Mouse (Mus musculus): Measurements from ENCODE around the gene Snx29. TPM values are rescaled to one million over a fixed set of nuclear protein-coding genes. Genes with fewer than 3 reads are reported as not detected.

Snx29 gene
- polyA plus RNA-seq, 1 experiment from 2014 or later, result 12.5 TPM

DNA sequence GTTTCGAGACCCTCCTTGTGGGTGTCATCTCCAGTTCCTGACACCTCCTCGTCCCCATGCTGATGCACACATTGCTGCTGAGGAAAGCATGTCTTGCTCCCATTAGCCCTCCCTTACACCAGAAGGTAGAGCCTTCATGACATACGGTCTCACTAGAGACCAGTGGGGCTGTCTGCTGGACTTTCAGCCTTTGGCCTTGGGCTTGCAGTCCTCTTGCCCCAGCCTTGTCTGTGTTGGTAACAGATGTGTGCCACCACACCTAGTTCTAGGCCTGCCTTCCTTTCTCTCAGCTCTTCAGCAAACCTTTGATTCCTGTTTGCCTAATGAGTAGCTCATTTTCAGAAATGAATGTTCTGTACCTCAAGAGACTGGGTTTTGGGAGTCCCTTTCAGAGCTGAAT, 45.7 kb downstream of the Snx29 start:
- WGBS, result 90% methylated on average over 3 of the region's 3 CpGs
- Histone ChIP-seq H3K27me3 (ENCODE audit: control insufficient read depth, insufficient read depth, low read length) (no peaks in the 10 kb centered on the region), H3K36me3 (ENCODE audit: control insufficient read depth, insufficient read depth, low read length) (no peaks in the 10 kb centered on the region), H3K4me2 (ENCODE audit: low read depth, low read length, severe bottlenecking) (no peak overlapping the region), H3K9ac (ENCODE audit: low read length) (no peak overlapping the region), H3K27ac (ENCODE audit: low read depth, low read length) (no peak overlapping the region), H3K4me1 (replicated peaks; ENCODE audit: control insufficient read depth, insufficient read depth, low read length) (peaks cover 3% of the 10 kb centered on the region; the same call in 1 of the 2 replicates), H3K4me3 (ENCODE audit: low read depth, low read length) (no peak overlapping the region), H3K9me3 (ENCODE audit: control insufficient read depth, low read length) (no peaks in the 10 kb centered on the region)
- DNase-seq (ENCODE audit: low spot score) (no peak), ATAC-seq (replicated peaks; ENCODE audit: low FRiP score) (no peak)

DNA sequence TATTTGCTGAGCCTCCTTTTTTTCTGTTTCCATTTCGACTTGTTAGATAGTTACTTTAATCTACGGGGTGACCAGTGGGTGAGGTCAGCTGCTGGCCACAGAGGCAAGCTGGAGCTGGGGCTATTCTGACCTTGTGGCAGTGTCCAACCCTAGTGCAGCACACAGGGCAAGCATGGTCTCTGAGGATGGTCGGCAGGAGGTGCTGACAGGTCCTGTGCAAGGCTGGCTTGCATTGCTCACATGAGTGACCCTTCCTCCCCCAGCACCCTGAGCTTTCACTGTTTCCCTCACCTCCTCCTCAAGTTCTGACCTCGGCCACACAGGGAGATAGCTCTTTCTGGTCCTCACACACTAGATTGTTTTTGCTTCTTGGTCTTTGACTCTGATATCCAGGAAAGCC, 46.5 kb downstream of the Snx29 start:
- no peaks in the 10 kb centered on the region for H3K9me3 ChIP-seq (ENCODE audit: control insufficient read depth, low read length)
- H3K27me3 ChIP-seq (ENCODE audit: control insufficient read depth, insufficient read depth, low read length), result no peaks in the 10 kb centered on the region
- no peaks in the 10 kb centered on the region for H3K36me3 ChIP-seq (ENCODE audit: control insufficient read depth, insufficient read depth, low read length)
- no peak overlapping the region for H3K9ac ChIP-seq (ENCODE audit: low read length)
- no peak overlapping the region for H3K4me3 ChIP-seq (ENCODE audit: low read depth, low read length)
- ATAC-seq (replicated peaks; ENCODE audit: low FRiP score) (no peak), DNase-seq (ENCODE audit: low spot score) (no peak)
- WGBS, result 53% methylated on average over 4 of the region's 4 CpGs
- peaks cover 3% of the 10 kb centered on the region; the same call in 1 of the 2 replicates for H3K4me1 ChIP-seq (replicated peaks; ENCODE audit: control insufficient read depth, insufficient read depth, low read length)
- H3K4me2 ChIP-seq (ENCODE audit: low read depth, low read length, severe bottlenecking), result no peak overlapping the region
- H3K27ac ChIP-seq (ENCODE audit: low read depth, low read length), result no peak overlapping the region

DNA sequence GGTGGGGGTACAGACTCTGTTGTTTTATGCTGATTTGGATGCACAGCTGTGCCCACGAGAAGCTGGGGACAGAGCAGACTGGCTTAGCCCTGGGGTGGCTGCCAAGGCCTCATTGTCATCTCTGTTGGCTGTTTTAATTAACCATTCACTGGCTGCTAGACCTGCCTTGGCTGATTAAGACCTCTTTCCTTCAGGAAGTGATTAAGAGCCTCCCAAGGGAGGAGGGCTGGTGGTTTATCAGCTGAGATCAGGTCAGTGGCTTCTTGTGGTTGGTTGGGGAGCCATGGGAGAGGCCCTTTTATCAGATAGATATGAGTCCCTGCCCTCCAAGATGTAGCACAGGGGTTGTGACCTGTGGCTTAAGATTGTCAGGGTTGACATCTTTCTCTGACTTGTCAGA, 46.9 kb downstream of the Snx29 start:
- Histone ChIP-seq H3K4me3 (ENCODE audit: low read depth, low read length) (no peak overlapping the region), H3K4me2 (ENCODE audit: low read depth, low read length, severe bottlenecking) (no peak overlapping the region), H3K36me3 (ENCODE audit: control insufficient read depth, insufficient read depth, low read length) (no peaks in the 10 kb centered on the region), H3K27me3 (ENCODE audit: control insufficient read depth, insufficient read depth, low read length) (no peaks in the 10 kb centered on the region), H3K4me1 (replicated peaks; ENCODE audit: control insufficient read depth, insufficient read depth, low read length) (peaks cover 3% of the 10 kb centered on the region; the same call in 1 of the 2 replicates), H3K9ac (ENCODE audit: low read length) (no peak overlapping the region), H3K9me3 (ENCODE audit: control insufficient read depth, low read length) (no peaks in the 10 kb centered on the region), H3K27ac (ENCODE audit: low read depth, low read length) (no peak overlapping the region)
- 0% methylated on average over 1 of the region's 1 CpGs for WGBS
- DNase-seq (ENCODE audit: low spot score) (no peak), ATAC-seq (replicated peaks; ENCODE audit: low FRiP score) (0 out of 2 replicates have a peak, but pooled peaks have one; percentile 15)

DNA sequence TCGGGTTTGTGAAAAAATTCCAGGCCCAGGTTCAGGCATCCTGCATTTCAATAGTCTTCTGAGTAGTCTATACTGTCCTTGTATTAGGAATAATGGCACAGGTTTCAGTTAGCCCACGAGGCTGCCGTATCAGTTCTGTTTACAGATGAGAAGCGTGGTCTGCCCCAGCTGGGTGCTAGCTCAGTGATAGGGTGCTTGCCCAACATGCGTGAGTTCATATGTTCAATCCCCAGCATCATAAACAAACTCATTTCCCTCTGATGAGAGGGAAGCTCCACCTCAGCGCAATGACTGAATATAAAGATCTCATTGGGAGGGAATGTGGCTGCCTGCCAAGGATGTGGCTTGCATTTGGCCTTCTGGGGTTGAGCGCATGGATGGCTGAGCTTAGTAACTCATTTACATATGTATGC, 47.4 kb downstream of the Snx29 start:
- Histone ChIP-seq H3K4me2 (ENCODE audit: low read depth, low read length, severe bottlenecking) (no peak overlapping the region), H3K36me3 (ENCODE audit: control insufficient read depth, insufficient read depth, low read length) (no peaks in the 10 kb centered on the region), H3K9me3 (ENCODE audit: control insufficient read depth, low read length) (no peaks in the 10 kb centered on the region), H3K4me1 (replicated peaks; ENCODE audit: control insufficient read depth, insufficient read depth, low read length) (peaks cover 3% of the 10 kb centered on the region; the same call in 1 of the 2 replicates), H3K9ac (ENCODE audit: low read length) (no peak overlapping the region), H3K4me3 (ENCODE audit: low read depth, low read length) (no peak overlapping the region), H3K27ac (ENCODE audit: low read depth, low read length) (no peak overlapping the region), H3K27me3 (ENCODE audit: control insufficient read depth, insufficient read depth, low read length) (no peaks in the 10 kb centered on the region)
- WGBS, result 76% methylated on average over 7 of the region's 7 CpGs
- ATAC-seq (replicated peaks; ENCODE audit: low FRiP score), result no peak
- no peak for DNase-seq (ENCODE audit: low spot score)

DNA sequence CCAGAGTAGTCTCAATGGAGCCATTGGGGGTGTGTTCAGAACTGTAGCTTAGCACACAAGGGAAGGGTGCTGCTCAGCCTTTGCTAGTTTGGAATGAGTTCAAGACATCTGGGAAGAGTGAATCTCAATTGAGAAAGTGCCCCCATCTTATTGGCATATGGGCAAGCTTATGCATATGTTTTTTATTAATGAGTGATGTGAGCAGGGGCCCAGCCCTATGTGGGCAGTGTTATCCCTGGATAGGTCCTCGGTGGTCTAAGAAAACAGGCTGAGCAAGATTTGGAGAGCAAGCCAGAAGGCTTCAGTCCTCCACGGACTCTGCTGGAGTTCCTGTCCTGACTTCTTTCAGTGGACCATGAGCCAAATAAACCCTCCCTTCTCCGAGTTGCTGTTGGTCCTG, 56.6 kb downstream of the Snx29 start:
- DNase-seq (ENCODE audit: low spot score) (no peak), ATAC-seq (replicated peaks; ENCODE audit: low FRiP score) (no peak)
- Histone ChIP-seq H3K27me3 (ENCODE audit: control insufficient read depth, insufficient read depth, low read length) (no peaks in the 10 kb centered on the region), H3K36me3 (ENCODE audit: control insufficient read depth, insufficient read depth, low read length) (no peaks in the 10 kb centered on the region), H3K9ac (ENCODE audit: low read length) (no peak overlapping the region), H3K4me1 (replicated peaks; ENCODE audit: control insufficient read depth, insufficient read depth, low read length) (no peaks in the 10 kb centered on the region), H3K9me3 (ENCODE audit: control insufficient read depth, low read length) (no peaks in the 10 kb centered on the region), H3K4me3 (ENCODE audit: low read depth, low read length) (no peak overlapping the region), H3K4me2 (ENCODE audit: low read depth, low read length, severe bottlenecking) (no peak overlapping the region), H3K27ac (ENCODE audit: low read depth, low read length) (no peak overlapping the region)
- 82% methylated on average over 3 of the region's 3 CpGs for WGBS

DNA sequence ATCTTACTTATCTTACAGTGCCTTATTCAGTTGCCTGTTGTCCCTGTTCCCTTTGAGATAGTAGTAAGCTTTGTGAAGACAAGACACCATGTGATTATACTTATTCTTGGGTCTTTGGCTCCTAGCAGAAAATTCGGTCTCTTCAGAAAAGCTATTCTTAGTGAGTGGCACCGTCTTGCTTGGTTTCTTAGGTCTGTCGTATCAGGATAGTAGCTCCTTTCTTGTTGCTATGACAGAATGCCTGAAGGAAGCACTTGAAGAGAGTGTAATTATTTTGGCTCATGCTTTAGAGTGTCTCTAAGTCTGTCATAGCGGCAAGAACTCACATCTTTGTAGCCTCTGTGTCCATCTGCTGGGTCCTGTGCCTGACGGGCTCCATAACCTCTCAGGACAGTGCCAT, 57.3 kb downstream of the Snx29 start:
- DNase-seq (ENCODE audit: low spot score) (no peak), ATAC-seq (replicated peaks; ENCODE audit: low FRiP score) (no peak)
- 87% methylated on average over 5 of the region's 5 CpGs for WGBS
- H3K4me3 ChIP-seq (ENCODE audit: low read depth, low read length), result no peak overlapping the region
- no peaks in the 10 kb centered on the region for H3K36me3 ChIP-seq (ENCODE audit: control insufficient read depth, insufficient read depth, low read length)
- H3K9ac ChIP-seq (ENCODE audit: low read length), result no peak overlapping the region
- no peaks in the 10 kb centered on the region for H3K27me3 ChIP-seq (ENCODE audit: control insufficient read depth, insufficient read depth, low read length)
- H3K27ac ChIP-seq (ENCODE audit: low read depth, low read length), result no peak overlapping the region
- H3K4me2 ChIP-seq (ENCODE audit: low read depth, low read length, severe bottlenecking), result no peak overlapping the region
- H3K4me1 ChIP-seq (replicated peaks; ENCODE audit: control insufficient read depth, insufficient read depth, low read length), result no peaks in the 10 kb centered on the region
- H3K9me3 ChIP-seq (ENCODE audit: control insufficient read depth, low read length), result no peaks in the 10 kb centered on the region

DNA sequence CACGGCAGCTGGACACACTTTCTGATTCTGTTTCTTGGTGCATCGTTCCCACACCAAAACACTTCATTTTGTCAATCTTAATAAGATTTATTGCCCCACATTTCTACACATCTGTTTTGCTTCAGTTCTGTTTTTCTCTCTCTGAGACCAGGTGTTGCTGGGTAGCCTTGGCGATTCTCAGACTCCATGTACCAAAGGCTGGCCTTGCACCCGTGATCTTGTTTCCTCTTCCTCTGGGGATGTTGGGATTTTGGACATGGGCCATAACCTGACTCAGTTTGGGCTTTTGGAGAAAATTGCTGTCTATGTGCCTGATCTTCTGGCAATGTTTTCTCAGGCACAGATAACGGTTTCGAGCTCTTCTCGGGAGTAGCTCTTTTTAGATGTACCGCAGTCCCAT, 58.2 kb downstream of the Snx29 start:
- Histone ChIP-seq H3K9ac (ENCODE audit: low read length) (no peak overlapping the region), H3K36me3 (ENCODE audit: control insufficient read depth, insufficient read depth, low read length) (no peaks in the 10 kb centered on the region), H3K4me1 (replicated peaks; ENCODE audit: control insufficient read depth, insufficient read depth, low read length) (no peaks in the 10 kb centered on the region), H3K27me3 (ENCODE audit: control insufficient read depth, insufficient read depth, low read length) (no peaks in the 10 kb centered on the region), H3K4me3 (ENCODE audit: low read depth, low read length) (no peak overlapping the region), H3K9me3 (ENCODE audit: control insufficient read depth, low read length) (no peaks in the 10 kb centered on the region), H3K4me2 (ENCODE audit: low read depth, low read length, severe bottlenecking) (no peak overlapping the region), H3K27ac (ENCODE audit: low read depth, low read length) (no peak overlapping the region)
- DNase-seq (ENCODE audit: low spot score), result no peak
- 89% methylated on average over 8 of the region's 8 CpGs for WGBS
- no peak for ATAC-seq (replicated peaks; ENCODE audit: low FRiP score)

DNA sequence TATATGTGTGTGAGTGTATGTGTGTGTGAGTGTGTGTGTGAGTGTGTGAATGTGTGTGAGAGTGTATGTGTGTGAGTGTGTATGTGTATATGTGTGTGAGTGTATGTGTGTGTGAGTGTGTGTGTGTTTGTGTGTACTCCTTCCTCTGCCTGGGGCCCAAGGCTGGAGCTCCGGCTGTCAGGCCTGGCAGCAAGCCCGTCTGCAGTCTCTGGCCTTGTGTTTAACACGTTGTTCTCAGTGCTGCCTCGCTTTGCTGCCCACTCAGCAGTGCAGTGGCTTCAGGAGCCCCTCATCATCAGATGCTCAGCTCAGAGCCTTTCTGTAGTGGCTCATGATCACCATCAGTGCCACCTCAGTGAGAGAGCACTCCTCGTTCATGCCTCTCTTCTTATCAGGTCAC, 61.7 kb downstream of the Snx29 start:
- H3K4me3 ChIP-seq (ENCODE audit: low read depth, low read length), result no peak overlapping the region
- H3K9ac ChIP-seq (ENCODE audit: low read length), result no peak overlapping the region
- H3K36me3 ChIP-seq (ENCODE audit: control insufficient read depth, insufficient read depth, low read length), result no peaks in the 10 kb centered on the region
- no peak overlapping the region for H3K4me2 ChIP-seq (ENCODE audit: low read depth, low read length, severe bottlenecking)
- no peaks in the 10 kb centered on the region for H3K9me3 ChIP-seq (ENCODE audit: control insufficient read depth, low read length)
- no peak for ATAC-seq (replicated peaks; ENCODE audit: low FRiP score)
- no peak overlapping the region for H3K27ac ChIP-seq (ENCODE audit: low read depth, low read length)
- DNase-seq (ENCODE audit: low spot score), result no peak
- H3K4me1 ChIP-seq (replicated peaks; ENCODE audit: control insufficient read depth, insufficient read depth, low read length), result no peaks in the 10 kb centered on the region
- no peaks in the 10 kb centered on the region for H3K27me3 ChIP-seq (ENCODE audit: control insufficient read depth, insufficient read depth, low read length)
- 91% methylated on average over 5 of the region's 5 CpGs for WGBS

DNA sequence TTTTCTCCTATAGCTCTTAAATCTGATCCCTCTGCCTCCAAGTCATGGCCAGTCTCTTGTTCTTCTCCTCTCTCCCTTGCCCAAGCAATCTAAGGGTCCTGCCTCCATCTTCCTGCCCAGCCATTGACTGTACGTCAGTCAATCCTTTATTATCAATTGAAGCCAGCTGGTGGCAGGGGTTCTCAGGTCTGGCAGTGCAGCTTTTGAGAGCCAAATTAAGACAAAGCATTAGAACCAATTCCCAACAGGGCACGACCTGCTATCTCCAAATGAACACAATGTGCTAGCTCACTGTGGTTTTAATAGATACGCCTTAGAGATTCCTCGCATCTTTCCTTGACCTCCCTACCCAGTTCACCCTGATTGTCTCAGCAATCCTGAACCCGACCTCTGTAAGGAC, 62.4 kb downstream of the Snx29 start:
- no peaks in the 10 kb centered on the region for H3K36me3 ChIP-seq (ENCODE audit: control insufficient read depth, insufficient read depth, low read length)
- H3K4me3 ChIP-seq (ENCODE audit: low read depth, low read length), result no peak overlapping the region
- no peak overlapping the region for H3K9ac ChIP-seq (ENCODE audit: low read length)
- no peaks in the 10 kb centered on the region for H3K9me3 ChIP-seq (ENCODE audit: control insufficient read depth, low read length)
- WGBS, result 68% methylated on average over 5 of the region's 5 CpGs
- DNase-seq (ENCODE audit: low spot score), result no peak
- no peak overlapping the region for H3K27ac ChIP-seq (ENCODE audit: low read depth, low read length)
- no peaks in the 10 kb centered on the region for H3K4me1 ChIP-seq (replicated peaks; ENCODE audit: control insufficient read depth, insufficient read depth, low read length)
- H3K4me2 ChIP-seq (ENCODE audit: low read depth, low read length, severe bottlenecking), result no peak overlapping the region
- no peak for ATAC-seq (replicated peaks; ENCODE audit: low FRiP score)
- no peaks in the 10 kb centered on the region for H3K27me3 ChIP-seq (ENCODE audit: control insufficient read depth, insufficient read depth, low read length)

Measured in forebrain, embryonic 11.5 days (tissue).